Mouse (Mus musculus): ENCODE measurements around the gene Olfr173. TPM values are rescaled to one million over a fixed set of nuclear protein-coding genes. Genes with fewer than 3 reads are reported as not detected.

Olfr173 gene
- total RNA-seq (2014; rRNA removed) (not detected in 2 replicates), polyA plus RNA-seq (2015; fragmentation: Nextera tagmentation; extraction: Ambion mirVana) (not detected in 2 replicates)

- ATAC-seq (ENCODE audit: low FRiP score): no peak
- WGBS: 69% methylated on average over 2 of the region's 2 CpGs
- Histone ChIP-seq H3K4me2 (ENCODE audit: low read depth, low read length, poor library complexity, severe bottlenecking) (no peak within 1 kb of the TSS), H3K4me3 (ENCODE audit: low read depth, low read length) (no peak within 1 kb of the TSS), H3K27me3 (ENCODE audit: insufficient read depth, low read length) (no peaks in the 10 kb centered on the region), H3K4me1 (ENCODE audit: insufficient read depth, low read length) (no peaks in the 10 kb centered on the region), H3K36me3 (ENCODE audit: insufficient read depth, low read length) (no peaks in the 10 kb centered on the region), H3K27ac (ENCODE audit: low read depth, low read length) (no peak within 1 kb of the TSS), H3K9me3 (ENCODE audit: low read length) (no peaks in the 10 kb centered on the region), H3K9ac (replicated peaks; ENCODE audit: low read length, poor library complexity, severe bottlenecking) (no peak within 1 kb of the TSS)
- TF ChIP-seq CTCF (IDR thresholded peaks at IDR 0.05): no peak
- no peak for DNase-seq (ENCODE audit: low spot score)
These were observed at the start of gene Olfr173 for GRCm38 (mm10) chr16:58800168-58800567. TSS of gene Olfr173 (minus strand) at chr16:58800268.

GRCm38 (mm10) chr16:58826732-58827319 is 26.8 kb upstream of the Olfr173 start, which contains the start of gene Olfr175-ps1:
TSS of gene Olfr175-ps1 (minus strand) at chr16:58826782.
- DNase-seq (ENCODE audit: low spot score) (no peak), ATAC-seq (ENCODE audit: low FRiP score) (no peak)
- Histone ChIP-seq H3K9me3 (ENCODE audit: low read length) (no peaks in the 10 kb centered on the region), H3K27ac (ENCODE audit: low read depth, low read length) (no peak within 1 kb of the TSS), H3K4me1 (ENCODE audit: insufficient read depth, low read length) (no peaks in the 10 kb centered on the region), H3K36me3 (ENCODE audit: insufficient read depth, low read length) (no peaks in the 10 kb centered on the region), H3K4me3 (ENCODE audit: low read depth, low read length) (no peak within 1 kb of the TSS), H3K9ac (replicated peaks; ENCODE audit: low read length, poor library complexity, severe bottlenecking) (no peak within 1 kb of the TSS), H3K4me2 (ENCODE audit: low read depth, low read length, poor library complexity, severe bottlenecking) (no peak within 1 kb of the TSS), H3K27me3 (ENCODE audit: insufficient read depth, low read length) (no peaks in the 10 kb centered on the region)
- WGBS: 82% methylated on average over 1 of the region's 1 CpGs
- no peak for TF ChIP-seq CTCF (IDR thresholded peaks at IDR 0.05)

- no peaks in the 10 kb centered on the region for H3K4me1 ChIP-seq (ENCODE audit: insufficient read depth, low read length)
- no peaks in the 10 kb centered on the region for H3K27me3 ChIP-seq (ENCODE audit: insufficient read depth, low read length)
- H3K36me3 ChIP-seq (ENCODE audit: insufficient read depth, low read length): no peaks in the 10 kb centered on the region
- H3K27ac ChIP-seq (ENCODE audit: low read depth, low read length): no peak within 1 kb of the TSS
- DNase-seq (ENCODE audit: low spot score) (no peak), ATAC-seq (ENCODE audit: low FRiP score) (no peak)
- WGBS: 49% methylated on average over 1 of the region's 1 CpGs
- no peak within 1 kb of the TSS for H3K4me3 ChIP-seq (ENCODE audit: low read depth, low read length)
- no peak within 1 kb of the TSS for H3K4me2 ChIP-seq (ENCODE audit: low read depth, low read length, poor library complexity, severe bottlenecking)
- no peak within 1 kb of the TSS for H3K9ac ChIP-seq (replicated peaks; ENCODE audit: low read length, poor library complexity, severe bottlenecking)
- no peaks in the 10 kb centered on the region for H3K9me3 ChIP-seq (ENCODE audit: low read length)
- no peak for TF ChIP-seq CTCF (IDR thresholded peaks at IDR 0.05)
These were observed 37.0 kb downstream of the Olfr173 start, which contains the start of gene Olfr172 for GRCm38 (mm10) chr16:58763076-58763475. TSS of gene Olfr172 (minus strand) at chr16:58763176.

- Histone ChIP-seq H3K27ac (ENCODE audit: low read depth, low read length) (no peak overlapping the region), H3K9ac (replicated peaks; ENCODE audit: low read length, poor library complexity, severe bottlenecking) (no peak overlapping the region), H3K4me3 (ENCODE audit: low read depth, low read length) (no peak overlapping the region), H3K4me1 (ENCODE audit: insufficient read depth, low read length) (no peaks in the 10 kb centered on the region), H3K4me2 (ENCODE audit: low read depth, low read length, poor library complexity, severe bottlenecking) (no peak overlapping the region), H3K36me3 (ENCODE audit: insufficient read depth, low read length) (no peaks in the 10 kb centered on the region), H3K27me3 (ENCODE audit: insufficient read depth, low read length) (no peaks in the 10 kb centered on the region), H3K9me3 (ENCODE audit: low read length) (no peaks in the 10 kb centered on the region)
- DNase-seq (ENCODE audit: low spot score): no peak
- ATAC-seq (ENCODE audit: low FRiP score): no peak
- TF ChIP-seq CTCF (IDR thresholded peaks at IDR 0.05): no peak
These were observed 43.9 kb downstream of the Olfr173 start for GRCm38 (mm10) chr16:58756191-58756590.

- 29% methylated on average over 1 of the region's 1 CpGs for WGBS
- DNase-seq (ENCODE audit: low spot score) (no peak), ATAC-seq (ENCODE audit: low FRiP score) (no peak)
- Histone ChIP-seq H3K4me2 (ENCODE audit: low read depth, low read length, poor library complexity, severe bottlenecking) (no peak overlapping the region), H3K36me3 (ENCODE audit: insufficient read depth, low read length) (no peaks in the 10 kb centered on the region), H3K27ac (ENCODE audit: low read depth, low read length) (no peak overlapping the region), H3K4me3 (ENCODE audit: low read depth, low read length) (no peak overlapping the region), H3K27me3 (ENCODE audit: insufficient read depth, low read length) (no peaks in the 10 kb centered on the region), H3K9ac (replicated peaks; ENCODE audit: low read length, poor library complexity, severe bottlenecking) (no peak overlapping the region), H3K9me3 (ENCODE audit: low read length) (no peaks in the 10 kb centered on the region), H3K4me1 (ENCODE audit: insufficient read depth, low read length) (no peaks in the 10 kb centered on the region)
- peak; percentile 54 for TF ChIP-seq CTCF (IDR thresholded peaks at IDR 0.05)
These were observed 48.8 kb downstream of the Olfr173 start for GRCm38 (mm10) chr16:58751314-58751713.

- ATAC-seq (ENCODE audit: low FRiP score) (no peak), DNase-seq (ENCODE audit: low spot score) (no peak)
- Histone ChIP-seq H3K4me2 (ENCODE audit: low read depth, low read length, poor library complexity, severe bottlenecking) (no peak overlapping the region), H3K36me3 (ENCODE audit: insufficient read depth, low read length) (no peaks in the 10 kb centered on the region), H3K4me3 (ENCODE audit: low read depth, low read length) (no peak overlapping the region), H3K27me3 (ENCODE audit: insufficient read depth, low read length) (no peaks in the 10 kb centered on the region), H3K9ac (replicated peaks; ENCODE audit: low read length, poor library complexity, severe bottlenecking) (no peak overlapping the region), H3K9me3 (ENCODE audit: low read length) (no peaks in the 10 kb centered on the region), H3K27ac (ENCODE audit: low read depth, low read length) (no peak overlapping the region), H3K4me1 (ENCODE audit: insufficient read depth, low read length) (no peaks in the 10 kb centered on the region)
- WGBS: 70% methylated on average over 4 of the region's 4 CpGs
- TF ChIP-seq CTCF (IDR thresholded peaks at IDR 0.05): no peak
These were observed 53.4 kb downstream of the Olfr173 start for GRCm38 (mm10) chr16:58746715-58747114.

Small RNA genes within 50 kb of the gene (microRNA-seq; reads per million reads assigned to microRNA genes)
- gene Gm27564 (ENCODE audit: borderline number of aligned reads): not detected

Other genes with a start within 250 kb of the Olfr173 start
- gene Gm813, start 183.3 kb downstream of the Olfr173 start, total RNA-seq (2014; rRNA removed): not detected in 2 replicates
- not detected in 2 replicates for gene Gm813, start 183.3 kb downstream of the Olfr173 start, polyA plus RNA-seq (2015; fragmentation: Nextera tagmentation; extraction: Ambion mirVana)
- not detected in 2 replicates for gene E330017A01Rik, start 161.5 kb downstream of the Olfr173 start, total RNA-seq (2014; rRNA removed)
- 0.14 TPM in 1 of 2 replicates, not detected in the other for gene E330017A01Rik, start 161.5 kb downstream of the Olfr173 start, polyA plus RNA-seq (2015; fragmentation: Nextera tagmentation; extraction: Ambion mirVana)
- gene Cpox, start 130.0 kb downstream of the Olfr173 start, total RNA-seq (2014; rRNA removed): 14.9 and 15.9 TPM in 2 replicates
- gene Cpox, start 130.0 kb downstream of the Olfr173 start, polyA plus RNA-seq (2015; fragmentation: Nextera tagmentation; extraction: Ambion mirVana): 10.7 and 12.4 TPM in 2 replicates
- gene Gpr15, start 81.2 kb downstream of the Olfr173 start, total RNA-seq (2014; rRNA removed): 0.11 and 2.1 TPM in 2 replicates
- gene Gpr15, start 81.2 kb downstream of the Olfr173 start, polyA plus RNA-seq (2015; fragmentation: Nextera tagmentation; extraction: Ambion mirVana): not detected in 2 replicates
- gene Cldnd1, start 72.4 kb downstream of the Olfr173 start, total RNA-seq (2014; rRNA removed): 74.2 and 96.9 TPM in 2 replicates
- gene Cldnd1, start 72.4 kb downstream of the Olfr173 start, polyA plus RNA-seq (2015; fragmentation: Nextera tagmentation; extraction: Ambion mirVana): 156 and 174 TPM in 2 replicates
- gene Olfr172, start 37.1 kb downstream of the Olfr173 start, total RNA-seq (2014; rRNA removed): not detected in 2 replicates
- not detected in 2 replicates for gene Olfr172, start 37.1 kb downstream of the Olfr173 start, polyA plus RNA-seq (2015; fragmentation: Nextera tagmentation; extraction: Ambion mirVana)
- not detected in 2 replicates for gene Olfr175-ps1, start 26.5 kb upstream of the Olfr173 start, total RNA-seq (2014; rRNA removed)
- not detected in 2 replicates for gene Olfr175-ps1, start 26.5 kb upstream of the Olfr173 start, polyA plus RNA-seq (2015; fragmentation: Nextera tagmentation; extraction: Ambion mirVana)
- gene Olfr177, start 74.5 kb upstream of the Olfr173 start, total RNA-seq (2014; rRNA removed): not detected in 2 replicates
- not detected in 2 replicates for gene Olfr177, start 74.5 kb upstream of the Olfr173 start, polyA plus RNA-seq (2015; fragmentation: Nextera tagmentation; extraction: Ambion mirVana)
- not detected in 2 replicates for gene Olfr178, start 91.8 kb upstream of the Olfr173 start, total RNA-seq (2014; rRNA removed)
- gene Olfr178, start 91.8 kb upstream of the Olfr173 start, polyA plus RNA-seq (2015; fragmentation: Nextera tagmentation; extraction: Ambion mirVana): not detected in 2 replicates
- gene Olfr181, start 128.5 kb upstream of the Olfr173 start, total RNA-seq (2014; rRNA removed): not detected in 2 replicates
- gene Olfr181, start 128.5 kb upstream of the Olfr173 start, polyA plus RNA-seq (2015; fragmentation: Nextera tagmentation; extraction: Ambion mirVana): not detected in 2 replicates
- not detected in 2 replicates for gene Olfr180, start 129.1 kb upstream of the Olfr173 start, total RNA-seq (2014; rRNA removed)
- gene Olfr180, start 129.1 kb upstream of the Olfr173 start, polyA plus RNA-seq (2015; fragmentation: Nextera tagmentation; extraction: Ambion mirVana): not detected in 2 replicates
- not detected in 2 replicates for gene Olfr183, start 195.1 kb upstream of the Olfr173 start, total RNA-seq (2014; rRNA removed)
- not detected in 2 replicates for gene Olfr183, start 195.1 kb upstream of the Olfr173 start, polyA plus RNA-seq (2015; fragmentation: Nextera tagmentation; extraction: Ambion mirVana)
- gene Olfr186, start 230.0 kb upstream of the Olfr173 start, total RNA-seq (2014; rRNA removed): not detected in 2 replicates
- gene Olfr186, start 230.0 kb upstream of the Olfr173 start, polyA plus RNA-seq (2015; fragmentation: Nextera tagmentation; extraction: Ambion mirVana): not detected in 2 replicates
- not detected in 2 replicates for gene Olfr187, start 239.5 kb upstream of the Olfr173 start, total RNA-seq (2014; rRNA removed)
- not detected in 2 replicates for gene Olfr187, start 239.5 kb upstream of the Olfr173 start, polyA plus RNA-seq (2015; fragmentation: Nextera tagmentation; extraction: Ambion mirVana)

Data from midbrain, postnatal 0 days (tissue).